Mouse (Mus musculus) embryonic facial prominence, embryonic 11.5 days (tissue): ENCODE data around the gene Zc3h10. TPM values are rescaled to one million over a fixed set of nuclear protein-coding genes. Genes with fewer than 3 reads are reported as not detected.

ENCODE experiments used
- ATAC-seq: fragments of 200-750 bp; cut with Nextera tagmentation; replicated peaks from 2 replicates; pipeline ENCODE4 v1.8.0; 2017; ENCODE audit warnings: low read depth; ENCODE audit not compliant: insufficient number of reproducible peaks, low FRiP score, low TSS enrichment
- DNase-seq: peaks from one replicate; pipeline ENCODE4 v3.0.0-alpha.2; 2015; ENCODE audit warnings: low spot score
- H3K27ac ChIP-seq: fragments of 300-500 bp; sonication (generic); replicated peaks from 2 replicates; pipeline ENCODE4 v1.5.1; 2014; ENCODE audit warnings: mild to moderate bottlenecking, low read depth, low read length, control low read depth
- H3K27me3 ChIP-seq: fragments of 300-500 bp; sonication (generic); 2 replicates; pipeline ENCODE4 v1.6.1; 2014; ENCODE audit warnings: mild to moderate bottlenecking, low read length, moderate library complexity, mixed read lengths; ENCODE audit not compliant: control insufficient read depth, insufficient read depth
- H3K36me3 ChIP-seq: fragments of 300-500 bp; sonication (generic); replicated peaks from 2 replicates; pipeline ENCODE4 v1.6.1; 2014; ENCODE audit warnings: low read depth, mild to moderate bottlenecking, low read length, moderate library complexity, mixed read lengths; ENCODE audit not compliant: control insufficient read depth, insufficient read depth
- H3K4me1 ChIP-seq: fragments of 300-500 bp; sonication (generic); 2 replicates; pipeline ENCODE4 v1.6.1; 2014; ENCODE audit warnings: low read length, mixed read lengths; ENCODE audit not compliant: control insufficient read depth, insufficient read depth
- H3K4me2 ChIP-seq: fragments of 300-500 bp; sonication (generic); 2 replicates; pipeline ENCODE4 v1.6.1; 2014; ENCODE audit warnings: low read depth, mild to moderate bottlenecking, control low read depth, low read length, moderate library complexity
- H3K4me3 ChIP-seq: fragments of 300-500 bp; sonication (generic); 2 replicates; pipeline ENCODE4 v1.5.1; 2014; ENCODE audit warnings: low read depth, low read length, control low read depth
- H3K9ac ChIP-seq: fragments of 300-500 bp; sonication (generic); replicated peaks from 2 replicates; pipeline ENCODE4 v1.6.1; 2014; ENCODE audit warnings: mild to moderate bottlenecking, control low read depth, low read length
- H3K9me3 ChIP-seq: fragments of 300-500 bp; sonication (generic); replicated peaks from 2 replicates; pipeline ENCODE4 v1.6.1; 2016; ENCODE audit warnings: mild to moderate bottlenecking, low read length, inconsistent platforms, mixed read lengths; ENCODE audit not compliant: control insufficient read depth
- WGBS: fragments of 180-500 bp; shearing (Covaris S2); extraction: QIAGEN DNeasy Blood & Tissue Kit; methylation state at CpG from one replicate; pipeline ENCODE4 v1.1.7; 2014; 5-methylcytosine and 5-hydroxymethylcytosine counted together
- polyA plus RNA-seq: library from polyadenylated mRNA; unstranded; fragments of >200 nt; fragmentation: Nextera tagmentation; extraction: Ambion mirVana; gene quantifications from 2 replicates; pipeline ENCODE4 v1.2.1, GENCODE M21; 2014

The Zc3h10 gene
- polyA plus RNA-seq, 1 experiment from 2014 or later, result 15.0 TPM

GRCm38 (mm10) chr10:128587697-128588096, 40.1 kb upstream of the Zc3h10 start:
- Histone ChIP-seq H3K4me2 (peak overlapping the region; percentile 23; the same call in 1 of the 2 replicates), H3K27me3 (peaks cover 23% of the 10 kb centered on the region), H3K9me3 (no peaks in the 10 kb centered on the region), H3K9ac (peak overlapping the region; percentile 9), H3K4me1 (no peaks in the 10 kb centered on the region; the same call in 1 of the 2 replicates), H3K36me3 (no peaks in the 10 kb centered on the region), H3K4me3 (no peak overlapping the region), H3K27ac (0 out of 2 replicates have a peak overlapping the region, but pooled peaks have one; percentile 8)
- WGBS, result 30% methylated on average over 8 of the region's 8 CpGs
- no peak for ATAC-seq
- DNase-seq, result no peak

- Histone ChIP-seq H3K27me3 (peaks cover 23% of the 10 kb centered on the region), H3K4me2 (no peak overlapping the region; the same call in 1 of the 2 replicates), H3K9ac (peak overlapping the region; percentile 3; the same call in 1 of the 2 replicates), H3K36me3 (no peaks in the 10 kb centered on the region), H3K4me1 (no peaks in the 10 kb centered on the region; the same call in 1 of the 2 replicates), H3K4me3 (0 out of 2 replicates have a peak overlapping the region, but pooled peaks have one; percentile 3), H3K27ac (no peak overlapping the region), H3K9me3 (no peaks in the 10 kb centered on the region)
- WGBS, result 25% methylated on average over 4 of the region's 4 CpGs
- DNase-seq (no peak), ATAC-seq (no peak)
Measured at GRCm38 (mm10) chr10:128587120-128587519, 39.5 kb upstream of the Zc3h10 start.

GRCm38 (mm10) chr10:128586546-128586945, 39.0 kb upstream of the Zc3h10 start:
- Histone ChIP-seq H3K27me3 (peaks cover 23% of the 10 kb centered on the region), H3K4me3 (no peak overlapping the region), H3K9ac (no peak overlapping the region), H3K4me1 (no peaks in the 10 kb centered on the region; the same call in 1 of the 2 replicates), H3K9me3 (no peaks in the 10 kb centered on the region), H3K36me3 (no peaks in the 10 kb centered on the region), H3K4me2 (no peak overlapping the region), H3K27ac (no peak overlapping the region)
- WGBS, result 0% methylated on average over 1 of the region's 1 CpGs
- DNase-seq (no peak), ATAC-seq (no peak)

GRCm38 (mm10) chr10:128584386-128584785, 36.8 kb upstream of the Zc3h10 start:
- ATAC-seq (no peak), DNase-seq (peak; percentile 70)
- H3K27ac ChIP-seq, result no peak overlapping the region
- no peaks in the 10 kb centered on the region for H3K9me3 ChIP-seq
- no peak overlapping the region for H3K4me2 ChIP-seq
- H3K9ac ChIP-seq, result no peak overlapping the region
- no peaks in the 10 kb centered on the region; the same call in 1 of the 2 replicates for H3K4me1 ChIP-seq
- H3K36me3 ChIP-seq, result no peaks in the 10 kb centered on the region
- WGBS, result 19% methylated on average over 4 of the region's 4 CpGs
- no peak overlapping the region for H3K4me3 ChIP-seq
- H3K27me3 ChIP-seq, result peaks cover 21% of the 10 kb centered on the region

- 41% methylated on average over 7 of the region's 7 CpGs for WGBS
- Histone ChIP-seq H3K27me3 (peaks cover 14% of the 10 kb centered on the region), H3K4me2 (no peak overlapping the region), H3K4me3 (no peak overlapping the region), H3K36me3 (no peaks in the 10 kb centered on the region), H3K9ac (no peak overlapping the region; the same call in 1 of the 2 replicates), H3K4me1 (no peaks in the 10 kb centered on the region; the same call in 1 of the 2 replicates), H3K27ac (no peak overlapping the region), H3K9me3 (no peaks in the 10 kb centered on the region)
- no peak for DNase-seq
- ATAC-seq, result 0 out of 2 replicates have a peak, but pooled peaks have one; percentile 6
Measured at GRCm38 (mm10) chr10:128583644-128584043, 36.1 kb upstream of the Zc3h10 start.

GRCm38 (mm10) chr10:128579731-128580130, 32.2 kb upstream of the Zc3h10 start:
- H3K9me3 ChIP-seq, result no peaks in the 10 kb centered on the region
- ATAC-seq (no peak), DNase-seq (no peak)
- H3K36me3 ChIP-seq, result no peaks in the 10 kb centered on the region
- no peaks in the 10 kb centered on the region; the same call in 1 of the 2 replicates for H3K4me1 ChIP-seq
- no peak overlapping the region for H3K27ac ChIP-seq
- no peaks in the 10 kb centered on the region for H3K27me3 ChIP-seq
- WGBS, result 81% methylated on average over 4 of the region's 4 CpGs
- H3K9ac ChIP-seq, result no peak overlapping the region
- H3K4me2 ChIP-seq, result no peak overlapping the region
- no peak overlapping the region for H3K4me3 ChIP-seq

- no peaks in the 10 kb centered on the region for H3K36me3 ChIP-seq
- no peak overlapping the region for H3K27ac ChIP-seq
- DNase-seq, result no peak
- no peaks in the 10 kb centered on the region; the same call in 1 of the 2 replicates for H3K4me1 ChIP-seq
- H3K9ac ChIP-seq, result no peak overlapping the region
- WGBS, result 79% methylated on average over 3 of the region's 3 CpGs
- H3K9me3 ChIP-seq, result no peaks in the 10 kb centered on the region
- no peak overlapping the region for H3K4me3 ChIP-seq
- no peak for ATAC-seq
- H3K4me2 ChIP-seq, result no peak overlapping the region
- H3K27me3 ChIP-seq, result no peaks in the 10 kb centered on the region
Measured at GRCm38 (mm10) chr10:128579298-128579697, 31.7 kb upstream of the Zc3h10 start.

GRCm38 (mm10) chr10:128578330-128578729, 30.8 kb upstream of the Zc3h10 start:
- no peaks in the 10 kb centered on the region for H3K36me3 ChIP-seq
- no peak for DNase-seq
- no peak overlapping the region for H3K4me3 ChIP-seq
- no peak overlapping the region for H3K9ac ChIP-seq
- 73% methylated on average over 11 of the region's 11 CpGs for WGBS
- H3K9me3 ChIP-seq, result no peaks in the 10 kb centered on the region
- H3K4me2 ChIP-seq, result no peak overlapping the region
- H3K4me1 ChIP-seq, result no peaks in the 10 kb centered on the region
- H3K27ac ChIP-seq, result no peak overlapping the region
- H3K27me3 ChIP-seq, result no peaks in the 10 kb centered on the region
- no peak for ATAC-seq
